Mouse (Mus musculus): Measurements from ENCODE around the gene Srgap3.

GRCm38 (mm10) chr6:112972858-112973631 lies 26.0 kb upstream of the Srgap3 start:
- TF ChIP-seq CTCF (IDR thresholded peaks at IDR 0.05; ENCODE audit: low read depth) = no peak
- TF ChIP-seq EP300 (optimal IDR thresholded peaks at IDR 0.05) = no peak
